Mouse (Mus musculus) olfactory bulb, adult 2 months (tissue): ENCODE results near the gene Arntl. TPM values are rescaled to one million over a fixed set of nuclear protein-coding genes. Genes with fewer than 3 reads are reported as not detected.

Source experiments
- H3K27ac ChIP-seq: fragments of 200-500 bp; 2 replicates; pipeline ENCODE4 v1.5.1; 2012; ENCODE audit warnings: low read depth, low read length; ENCODE audit not compliant: insufficient read depth
- H3K4me1 ChIP-seq: fragments of 200-500 bp; 2 replicates; pipeline ENCODE4 v1.6.1; 2012; ENCODE audit warnings: low read length; ENCODE audit not compliant: control insufficient read depth, insufficient read depth
- H3K4me3 ChIP-seq: fragments of 200-500 bp; 2 replicates; pipeline ENCODE4 v1.5.1; 2012; ENCODE audit warnings: mild to moderate bottlenecking, low read depth, low read length, moderate library complexity; ENCODE audit not compliant: insufficient read depth
- CTCF ChIP-seq: fragments of 200-500 bp; IDR thresholded peaks from 2 replicates; pipeline ENCODE4 v1.5.1; 2012; ENCODE audit warnings: low read depth, mild to moderate bottlenecking, low read length, moderate library complexity; ENCODE audit not compliant: insufficient read depth
- POLR2A ChIP-seq: fragments of 200-500 bp; IDR thresholded peaks from 2 replicates; pipeline ENCODE4 v1.6.1; 2012; ENCODE audit warnings: mild to moderate bottlenecking, low read depth, low read length, moderate library complexity; ENCODE audit not compliant: insufficient read depth
- WGBS: fragments of 180-500 bp; shearing (Covaris S2); methylation state at CpG from one replicate; pipeline ENCODE4 v1.1.7; 2018; 5-methylcytosine and 5-hydroxymethylcytosine counted together
- polyA plus RNA-seq: library from polyadenylated mRNA; stranded (reverse); fragments of >200 nt; gene quantifications from 2 replicates; pipeline ENCODE4 v1.2.4, GENCODE M21; 2012; ENCODE audit warnings: low replicate concordance; ENCODE audit not compliant: missing spikeins, insufficient read depth, insufficient read length

Arntl gene
- polyA plus RNA-seq, 1 experiment: not detected

GRCm38 (mm10) chr7:113292193-113292592, 84.9 kb downstream of the Arntl start:
- H3K27ac ChIP-seq: no peak overlapping the region
- H3K4me3 ChIP-seq: no peak overlapping the region
- no peak for TF ChIP-seq POLR2A
- no peak for TF ChIP-seq CTCF
- 81% methylated on average over 4 of the region's 4 CpGs for WGBS
- peaks cover 3% of the 10 kb centered on the region; the same call in 1 of the 2 replicates for H3K4me1 ChIP-seq

GRCm38 (mm10) chr7:113294598-113294997, 87.3 kb downstream of the Arntl start:
- TF ChIP-seq CTCF: no peak
- TF ChIP-seq POLR2A: no peak
- 87% methylated on average over 6 of the region's 6 CpGs for WGBS

GRCm38 (mm10) chr7:113295077-113295890, 88.0 kb downstream of the Arntl start:
- 68% methylated on average over 17 of the region's 17 CpGs for WGBS
- Histone ChIP-seq H3K27ac (no peak overlapping the region), H3K4me3 (no peak overlapping the region), H3K4me1 (peaks cover 3% of the 10 kb centered on the region; the same call in 1 of the 2 replicates)
- TF ChIP-seq CTCF (no peak), POLR2A (no peak)

More at GRCm38 (mm10) chr7:113294598-113294997, 87.3 kb downstream of the Arntl start:
- Histone ChIP-seq H3K4me3 (no peak overlapping the region), H3K4me1 (peaks cover 3% of the 10 kb centered on the region; the same call in 1 of the 2 replicates), H3K27ac (no peak overlapping the region)

GRCm38 (mm10) chr7:113297813-113298212, 90.5 kb downstream of the Arntl start:
- TF ChIP-seq CTCF (no peak), POLR2A (no peak)
- 96% methylated on average over 4 of the region's 4 CpGs for WGBS
- no peak overlapping the region for H3K27ac ChIP-seq
- peaks cover 3% of the 10 kb centered on the region; the same call in 1 of the 2 replicates for H3K4me1 ChIP-seq
- no peak overlapping the region for H3K4me3 ChIP-seq

GRCm38 (mm10) chr7:113310136-113310535, 102.9 kb downstream of the Arntl start:
- H3K27ac ChIP-seq: no peak overlapping the region
- no peak for TF ChIP-seq CTCF
- no peak for TF ChIP-seq POLR2A
- no peak overlapping the region for H3K4me3 ChIP-seq
- 63% methylated on average over 3 of the region's 3 CpGs for WGBS
- no peaks in the 10 kb centered on the region for H3K4me1 ChIP-seq

GRCm38 (mm10) chr7:113311784-113312183, 104.5 kb downstream of the Arntl start:
- WGBS: 24% methylated on average over 2 of the region's 2 CpGs
- Histone ChIP-seq H3K27ac (no peak overlapping the region), H3K4me1 (no peaks in the 10 kb centered on the region), H3K4me3 (no peak overlapping the region)
- TF ChIP-seq CTCF: no peak
- no peak for TF ChIP-seq POLR2A

- Histone ChIP-seq H3K4me3 (no peak overlapping the region), H3K4me1 (peaks cover 7% of the 10 kb centered on the region), H3K27ac (no peak overlapping the region)
- TF ChIP-seq POLR2A: no peak
- no peak for TF ChIP-seq CTCF
- WGBS: 56% methylated on average over 1 of the region's 1 CpGs
These were observed 112.9 kb downstream of the Arntl start for GRCm38 (mm10) chr7:113320128-113320527.

- Histone ChIP-seq H3K27ac (no peak overlapping the region), H3K4me1 (no peaks in the 10 kb centered on the region), H3K4me3 (no peak overlapping the region)
- TF ChIP-seq CTCF (no peak), POLR2A (no peak)
These were observed 126.8 kb downstream of the Arntl start for GRCm38 (mm10) chr7:113334036-113334435.

GRCm38 (mm10) chr7:113335250-113335649, 128.0 kb downstream of the Arntl start:
- Histone ChIP-seq H3K27ac (no peak overlapping the region), H3K4me3 (no peak overlapping the region), H3K4me1 (no peaks in the 10 kb centered on the region)
- WGBS: 93% methylated on average over 8 of the region's 8 CpGs
- no peak for TF ChIP-seq POLR2A
- no peak for TF ChIP-seq CTCF
